Mouse (Mus musculus): ENCODE measurements at regions not wholly inside any gene's neighbourhood (a gene's known extent, or its start where the extent isn't known, plus 50 kb on each side); places are given as distances from the start of the nearest gene placed in this dataset.

DNA sequence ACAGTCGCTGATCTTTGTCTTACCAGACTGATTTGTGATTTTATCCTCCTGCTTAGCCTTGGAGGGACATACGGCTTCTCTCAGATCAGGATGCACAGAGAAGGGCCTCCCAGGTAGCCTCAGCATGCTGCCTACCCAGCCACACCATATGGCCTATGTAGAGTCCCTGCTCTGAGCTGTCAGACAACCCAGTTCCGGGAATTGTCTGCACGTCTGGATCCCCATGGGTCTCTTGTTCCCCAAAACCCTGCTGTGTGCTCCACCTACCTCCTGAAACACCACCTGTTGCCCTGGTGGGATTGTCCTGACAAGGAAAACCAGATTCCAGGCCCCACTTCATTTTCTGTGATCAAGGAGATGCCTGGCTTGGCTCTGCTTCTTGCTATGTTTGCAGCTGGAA lies 64.1 kb upstream of the Acbd6 start:
- DNase-seq = no peak
- no peak overlapping the region for H3K4me3 ChIP-seq
- peak overlapping the region; percentile 21 for H3K27ac ChIP-seq
- intact Hi-C loops (cut with DNase I) = no loop called here
- no peak for TF ChIP-seq CTCF (IDR thresholded peaks at IDR 0.05)

DNA sequence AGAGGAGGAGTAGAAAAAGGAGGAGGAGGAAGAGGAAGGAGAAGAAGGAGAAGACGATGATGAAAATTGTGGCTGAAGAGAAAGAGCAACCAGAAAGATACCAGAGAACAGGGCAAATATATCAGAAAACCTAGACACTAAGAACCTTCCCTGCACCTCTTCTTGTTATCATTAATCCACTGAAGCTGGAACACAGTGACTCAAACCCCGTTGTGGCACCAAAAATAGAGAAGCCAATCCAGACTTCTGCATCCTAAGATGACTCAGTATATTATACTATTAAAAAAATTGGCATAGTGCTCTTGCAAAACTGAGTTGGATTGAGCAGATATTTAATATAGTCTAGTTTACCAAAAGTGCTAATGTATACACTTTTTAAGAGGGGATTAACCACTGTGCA lies 63.6 kb upstream of the Acbd6 start:
- 0 out of 2 replicates have a peak overlapping the region, but pooled peaks have one; percentile 21 for H3K27ac ChIP-seq
- no peak for TF ChIP-seq CTCF (IDR thresholded peaks at IDR 0.05)
- intact Hi-C loops (cut with DNase I) = no loop called here
- no peak overlapping the region for H3K4me3 ChIP-seq
- DNase-seq = no peak

DNA sequence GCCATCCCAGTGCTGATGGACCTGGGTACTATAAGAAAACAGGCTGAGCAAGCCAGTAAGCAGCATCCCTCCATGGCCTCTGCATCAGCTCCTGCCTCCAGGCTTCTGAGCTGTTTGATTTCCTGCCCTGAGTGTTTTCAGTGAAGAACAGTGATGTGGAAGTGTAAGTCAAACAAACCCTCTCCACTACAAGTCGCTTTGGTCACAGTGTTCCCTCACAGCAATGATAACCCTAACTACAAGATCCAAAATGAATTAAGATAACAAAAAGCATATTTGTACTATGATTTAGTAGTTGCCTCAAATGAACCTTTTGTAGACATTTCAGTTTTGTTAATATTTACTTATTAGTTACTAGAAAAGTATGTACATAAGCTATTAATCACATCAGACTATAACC lies 58.2 kb upstream of the Acbd6 start:
- Histone ChIP-seq H3K27ac (no peak overlapping the region), H3K4me3 (no peak overlapping the region)
- no peak for TF ChIP-seq CTCF (IDR thresholded peaks at IDR 0.05)
- intact Hi-C loops (cut with DNase I) = loop anchor here (5.0 kb wide), 1 partner anchor 37 kb away; no protein-coding TSS in a partner anchor
- DNase-seq = no peak

DNA sequence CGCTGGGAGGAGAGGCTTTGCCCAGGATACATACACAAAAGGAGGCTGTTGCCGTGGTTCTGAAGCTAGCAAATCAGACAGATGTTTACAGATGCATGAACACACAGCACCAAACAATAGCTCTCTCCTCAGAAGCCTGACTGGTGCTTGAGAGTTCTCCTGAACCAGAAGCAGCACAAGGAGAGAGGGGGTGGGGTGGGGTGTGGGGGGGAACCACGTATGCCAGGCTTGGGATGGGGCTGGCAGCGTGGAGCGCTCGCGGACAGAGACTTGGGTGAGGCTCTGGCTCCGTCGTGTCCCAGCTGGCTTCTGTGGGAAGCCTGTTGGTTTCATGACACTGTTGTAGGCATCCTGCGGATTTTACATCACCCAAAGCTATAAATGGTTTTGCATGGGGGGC lies 55.1 kb upstream of the Acbd6 start:
- no peak for TF ChIP-seq CTCF (IDR thresholded peaks at IDR 0.05)
- intact Hi-C loops (cut with DNase I) = loop anchor here (5.0 kb wide), 1 partner anchor 41 kb away; no protein-coding TSS in a partner anchor

DNA sequence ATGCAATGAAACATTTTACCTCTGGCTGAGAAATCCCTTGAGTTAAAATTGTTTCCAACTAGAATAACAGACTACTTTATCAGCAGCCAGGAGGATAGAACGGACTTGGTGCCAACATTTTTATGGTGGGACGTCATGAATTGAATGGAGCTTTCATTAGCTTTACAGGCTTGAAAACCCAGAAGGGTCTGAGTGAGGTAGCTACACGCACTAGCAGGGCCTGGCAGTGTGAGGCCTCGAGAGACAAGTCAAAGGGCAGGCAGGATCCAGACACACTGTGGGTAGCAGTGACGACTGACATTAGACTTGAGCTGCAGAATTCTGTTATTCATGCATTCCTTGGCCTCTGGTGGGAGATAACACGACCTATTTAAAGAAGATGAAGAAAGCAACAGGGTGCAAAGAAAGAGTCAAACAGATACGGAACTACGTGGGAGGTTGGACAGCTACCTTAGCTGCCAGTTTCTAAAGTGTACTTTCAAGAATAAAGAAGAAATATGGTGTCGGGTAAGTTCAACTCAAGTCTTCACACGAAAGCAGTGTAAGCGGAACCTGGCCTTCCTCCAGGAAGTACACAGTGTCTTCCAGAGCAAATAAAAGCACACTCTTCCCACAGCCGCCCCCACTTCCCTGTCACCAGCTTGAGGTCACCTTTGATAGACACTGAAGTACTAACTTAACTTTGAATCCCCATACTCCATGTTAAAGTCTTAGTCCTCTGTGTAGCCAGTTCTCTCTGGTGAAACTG lies 53.2 kb upstream of the Acbd6 start:
- intact Hi-C loops (cut with DNase I) = loop anchor here (5.0 kb wide), 1 partner anchor 42 kb away; no protein-coding TSS in a partner anchor
- H3K27ac ChIP-seq = peak overlapping the region; percentile 49; the same call in 1 of the 2 replicates
- no peak overlapping the region for H3K4me3 ChIP-seq
- no peak for TF ChIP-seq CTCF (IDR thresholded peaks at IDR 0.05)
- DNase-seq = no peak

More for the DNA sequence above, 55.1 kb upstream of the Acbd6 start:
- Histone ChIP-seq H3K27ac (no peak overlapping the region), H3K4me3 (no peak overlapping the region)
- DNase-seq = no peak

DNA sequence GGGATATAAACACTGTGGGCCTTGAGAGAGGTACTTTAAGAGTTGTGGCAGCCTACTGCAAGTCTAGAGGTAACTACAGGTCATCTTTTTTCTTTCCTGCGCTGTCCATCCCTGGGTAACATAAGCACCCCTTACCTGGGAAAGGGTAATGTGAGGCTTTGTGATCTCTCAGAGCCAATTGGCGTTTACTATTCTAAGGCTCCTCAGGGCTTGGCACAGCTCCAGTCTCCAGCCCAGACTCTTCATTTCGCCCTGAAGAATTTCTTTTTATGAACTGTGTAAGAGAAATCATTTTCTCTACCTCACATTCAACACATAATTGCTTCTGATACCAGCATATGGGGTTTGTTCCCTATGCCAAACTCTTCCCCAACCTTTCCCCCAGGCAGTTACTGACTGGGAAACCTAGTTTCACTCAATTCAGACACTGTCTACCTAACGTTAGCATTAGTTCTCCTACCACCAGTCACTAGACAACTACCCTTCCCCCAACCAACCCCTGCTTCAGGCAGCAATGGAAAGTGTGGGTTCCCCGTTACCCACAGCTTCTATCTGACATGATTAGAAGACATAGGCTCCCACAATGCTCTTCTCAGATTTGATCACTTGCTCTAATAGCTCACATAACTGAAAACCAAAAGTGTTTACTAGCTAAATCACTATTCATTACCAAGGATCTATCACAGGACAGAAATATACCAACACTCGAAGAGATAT lies 52.4 kb upstream of the Acbd6 start:
- Histone ChIP-seq H3K4me3 (no peak overlapping the region), H3K27ac (0 out of 2 replicates have a peak overlapping the region, but pooled peaks have one; percentile 49)
- DNase-seq = no peak
- intact Hi-C loops (cut with DNase I) = no loop called here
- TF ChIP-seq CTCF (IDR thresholded peaks at IDR 0.05) = no peak
